Mouse (Mus musculus) ES-E14 (cell line): ENCODE measurements around the gene Crcp. TPM values are rescaled to one million over a fixed set of nuclear protein-coding genes. Genes with fewer than 3 reads are reported as not detected.

Experiments
- DNase-seq: peaks from one replicate; pipeline ENCODE4 v3.0.0-alpha.2; 2013; ENCODE audit warnings: low read depth, low spot score
- H3K27ac ChIP-seq: 2 replicates; pipeline ENCODE4 v1.5.1; 2012; ENCODE audit warnings: low read depth, mild to moderate bottlenecking, low read length, moderate library complexity, mixed read lengths; ENCODE audit not compliant: poor library complexity, insufficient read depth, severe bottlenecking
- H3K36me3 ChIP-seq: 2 replicates; pipeline ENCODE4 v1.6.1; 2012; ENCODE audit warnings: mild to moderate bottlenecking, low read length, moderate library complexity, mixed read lengths; ENCODE audit not compliant: control insufficient read depth, poor library complexity, insufficient read depth, severe bottlenecking
- H3K4me1 ChIP-seq, 2 experiments: fragments of 150-350 bp in 1 of 2; sonication (generic) in 1 of 2; 2 replicates each; pipeline ENCODE4 v1.6.1; 2012; ENCODE audit warnings: low read length in 2 of 2, mild to moderate bottlenecking in 1 of 2, mixed read lengths in 1 of 2; ENCODE audit not compliant: control insufficient read depth in 2 of 2, insufficient read depth in 2 of 2, poor library complexity in 1 of 2
- H3K4me3 ChIP-seq, 2 experiments: fragments of 150-350 bp in 1 of 2; sonication (generic) in 1 of 2; 2 replicates each; pipeline ENCODE4 v1.5.1; 2012; ENCODE audit warnings: low read length in 2 of 2, low read depth in 1 of 2, mild to moderate bottlenecking in 1 of 2, mixed read lengths in 1 of 2; ENCODE audit not compliant: insufficient read depth in 1 of 2, poor library complexity in 1 of 2, severe bottlenecking in 1 of 2
- H3K9ac ChIP-seq: 2 replicates; pipeline ENCODE4 v1.6.1; 2012; ENCODE audit warnings: low read depth, mild to moderate bottlenecking, low read length, mixed read lengths; ENCODE audit not compliant: poor library complexity, insufficient read depth, severe bottlenecking
- H3K9me3 ChIP-seq: fragments of 150-350 bp; sonication (generic); 2 replicates; pipeline ENCODE4 v1.6.1; 2012; ENCODE audit warnings: low read depth, mild to moderate bottlenecking, low read length; ENCODE audit not compliant: control insufficient read depth, insufficient read depth
- CHD2 ChIP-seq: IDR thresholded peaks from 2 replicates; pipeline ENCODE4 v1.6.1; 2014; ENCODE audit warnings: mild to moderate bottlenecking, low read depth, low read length, inconsistent platforms
- HCFC1 ChIP-seq: IDR thresholded peaks from 2 replicates; pipeline ENCODE4 v1.6.1; 2012; ENCODE audit warnings: low read length, inconsistent platforms, borderline replicate concordance; ENCODE audit not compliant: insufficient read depth
- MAFK ChIP-seq: IDR thresholded peaks from 2 replicates; pipeline ENCODE4 v1.6.1; 2014; ENCODE audit warnings: mild to moderate bottlenecking, low read depth, low read length, inconsistent platforms; ENCODE audit not compliant: insufficient read depth
- ZC3H11A ChIP-seq: IDR thresholded peaks from 2 replicates; pipeline ENCODE4 v1.6.1; 2012; ENCODE audit warnings: low read depth, mild to moderate bottlenecking, inconsistent platforms, low read length, borderline replicate concordance
- ZNF384 ChIP-seq: IDR thresholded peaks from 2 replicates; pipeline ENCODE4 v1.6.1; 2012; ENCODE audit warnings: low read depth, low read length, inconsistent platforms
- in situ Hi-C, 2 experiments: fragments of 600-800 bp; cut with MboI; formaldehyde crosslinking; loops; one replicate each; pipeline ENCODE4 v1.15.1; 2025; ENCODE audit warnings: low sequenced_read_pairs in 2 of 2, inconsistent platforms in 1 of 2; ENCODE audit not compliant: unreplicated experiment in 2 of 2
- total RNA-seq: library from RNA; depleted of rRNA; stranded (reverse); fragments of 300-350 nt; gene quantifications from 2 replicates; pipeline ENCODE4 v1.2.3, GENCODE M21; 2012; rRNA removed

The Crcp gene
- total RNA-seq, 1 experiment, result 30.8 TPM

DNA sequence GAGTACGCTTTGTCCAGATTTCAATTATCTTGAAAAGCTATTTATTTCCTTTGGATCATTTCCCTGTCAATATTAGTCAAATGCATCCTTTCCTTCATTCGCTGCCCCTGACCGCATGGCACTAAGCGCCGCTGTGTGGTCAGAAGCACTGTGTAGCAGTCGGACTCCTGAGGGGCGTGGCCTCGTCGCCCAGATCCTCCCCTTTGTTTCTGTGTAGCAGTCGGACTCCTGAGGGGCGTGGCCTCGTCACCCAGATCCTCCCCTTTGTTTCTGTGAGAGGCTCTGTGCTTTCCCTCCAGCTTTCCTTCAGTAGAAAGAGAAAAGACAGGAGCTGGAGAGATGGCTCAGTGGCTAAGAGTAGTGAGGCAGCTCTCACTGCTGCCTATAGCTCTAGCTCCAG is 67.7 kb downstream of the Crcp start:
- Histone ChIP-seq H3K36me3 (peaks cover 4% of the 10 kb centered on the region; the same call in 1 of the 2 replicates), H3K9ac (no peak overlapping the region), H3K27ac (no peak overlapping the region), H3K4me3 (no peak overlapping the region), H3K4me1 (peaks cover 1 to 2% of the 10 kb centered on the region in 2 experiments; a peak in 1 of 4 replicates), H3K9me3 (no peaks in the 10 kb centered on the region)
- DNase-seq, result peak; percentile 80
- in situ Hi-C loops, result no loop called here
- no peak for TF ChIP-seq ZC3H11A
- TF ChIP-seq ZNF384, result no peak
- no peak for TF ChIP-seq HCFC1
- no peak for TF ChIP-seq MAFK
- TF ChIP-seq CHD2, result no peak

- in situ Hi-C loops, result no loop called here
- TF ChIP-seq ZC3H11A (no peak), ZNF384 (no peak), HCFC1 (no peak), MAFK (no peak), CHD2 (no peak)
These were observed 68.7 kb downstream of the Crcp start for GRCm38 (mm10) chr5:130097837-130098236.

GRCm38 (mm10) chr5:130101724-130102123 is 72.6 kb downstream of the Crcp start:
- DNase-seq, result no peak
- peaks cover 0 to 2% of the 10 kb centered on the region in 2 experiments; a peak in 1 of 4 replicates for H3K4me1 ChIP-seq
- in situ Hi-C loops, result no loop called here

More at GRCm38 (mm10) chr5:130097837-130098236, 68.7 kb downstream of the Crcp start:
- no peak for DNase-seq
- no peak overlapping the region for H3K4me3 ChIP-seq
- H3K9me3 ChIP-seq, result no peaks in the 10 kb centered on the region
- H3K36me3 ChIP-seq, result peaks cover 6% of the 10 kb centered on the region; the same call in 1 of the 2 replicates
- no peak overlapping the region for H3K9ac ChIP-seq
- H3K4me1 ChIP-seq, result peaks cover 1 to 2% of the 10 kb centered on the region in 2 experiments; a peak in 1 of 4 replicates
- no peak overlapping the region for H3K27ac ChIP-seq

GRCm38 (mm10) chr5:130109348-130109747 is 80.3 kb downstream of the Crcp start:
- H3K36me3 ChIP-seq, result peaks cover 14% of the 10 kb centered on the region
- in situ Hi-C loops, result no loop called here
- H3K9ac ChIP-seq, result no peak overlapping the region
- no peaks in the 10 kb centered on the region for H3K4me1 ChIP-seq
- no peak overlapping the region for H3K4me3 ChIP-seq
- H3K9me3 ChIP-seq, result no peaks in the 10 kb centered on the region
- TF ChIP-seq HCFC1, result no peak
- no peak for TF ChIP-seq ZNF384
- no peak for TF ChIP-seq MAFK
- TF ChIP-seq ZC3H11A, result no peak
- no peak for TF ChIP-seq CHD2
- no peak for DNase-seq
- H3K27ac ChIP-seq, result no peak overlapping the region

More at GRCm38 (mm10) chr5:130101724-130102123, 72.6 kb downstream of the Crcp start:
- Histone ChIP-seq H3K9me3 (no peaks in the 10 kb centered on the region), H3K27ac (no peak overlapping the region), H3K9ac (no peak overlapping the region), H3K4me3 (0 out of 4 replicates have a peak overlapping the region, but pooled peaks of 1 of the 2 experiments have one; percentile 43), H3K36me3 (peaks cover 10% of the 10 kb centered on the region; the same call in 1 of the 2 replicates)
- TF ChIP-seq ZNF384, result no peak
- TF ChIP-seq HCFC1, result no peak
- TF ChIP-seq ZC3H11A, result no peak
- no peak for TF ChIP-seq CHD2
- no peak for TF ChIP-seq MAFK

Other genes starting within 250 kb of the Crcp start
- gene Psph, start 241.8 kb upstream of the Crcp start, total RNA-seq, result 54.9 and 83.0 TPM in 2 replicates
- gene Sumf2, start 182.3 kb upstream of the Crcp start, total RNA-seq, result 156 and 213 TPM in 2 replicates
- gene Chchd2, start 141.8 kb upstream of the Crcp start, total RNA-seq, result 738 and 874 TPM in 2 replicates
- gene Zbed5, start 133.6 kb upstream of the Crcp start, total RNA-seq, result 15.7 and 16.6 TPM in 2 replicates
- 6.4 and 7.2 TPM in 2 replicates for gene Phkg1, start 130.7 kb upstream of the Crcp start, total RNA-seq
- 1.1 and 2.9 TPM in 2 replicates for gene Nupr1l, start 120.8 kb upstream of the Crcp start, total RNA-seq
- gene Vkorc1l1, start 87.3 kb upstream of the Crcp start, total RNA-seq, result 48.1 and 58.9 TPM in 2 replicates
- gene Gusb, start 26.2 kb upstream of the Crcp start, total RNA-seq, result 29.0 and 53.5 TPM in 2 replicates
- gene Asl, start within 50 bp of the Crcp start, total RNA-seq, result 27.2 and 31.8 TPM in 2 replicates
- 51.4 and 59.9 TPM in 2 replicates for gene Tpst1, start 44.0 kb downstream of the Crcp start, total RNA-seq
- gene Kctd7, start 115.6 kb downstream of the Crcp start, total RNA-seq, result 1.0 and 1.2 TPM in 2 replicates
- gene Rabgef1, start 142.5 kb downstream of the Crcp start, total RNA-seq, result 17.0 and 18.2 TPM in 2 replicates
- 83.1 and 92.9 TPM in 2 replicates for gene Tmem248, start 187.8 kb downstream of the Crcp start, total RNA-seq
- 50.6 and 61.0 TPM in 2 replicates for gene Sbds, start 226.2 kb downstream of the Crcp start, total RNA-seq
- gene Tyw1, start 226.3 kb downstream of the Crcp start, total RNA-seq, result 87.9 and 135 TPM in 2 replicates